Mouse (Mus musculus) NIH3T3 (cell line): ENCODE results near the gene Hmgb1.
A peak's percentile ranks its signal among the peaks of the same experiment; 100 is the strongest.

ENCODE experiments used
- DNase-seq: peaks from one replicate; pipeline ENCODE4 v3.0.0-alpha.2; 2012; ENCODE audit warnings: low read depth

Hmgb1 gene

GRCm38 (mm10) chr5:149185806-149186205 lies 1.5 kb upstream of the Hmgb1 start:
- no peak for DNase-seq

- peak; percentile 56 for DNase-seq
Observed at GRCm38 (mm10) chr5:149184844-149185186, 526 bp upstream of the Hmgb1 start.

GRCm38 (mm10) chr5:149183721-149184103 lies 577 bp downstream of the Hmgb1 start:
- DNase-seq: no peak

GRCm38 (mm10) chr5:149183122-149183521 lies 1.2 kb downstream of the Hmgb1 start:
- DNase-seq: no peak

- no peak for DNase-seq
Observed at GRCm38 (mm10) chr5:149182186-149182870, 2.0 kb downstream of the Hmgb1 start.

DNA sequence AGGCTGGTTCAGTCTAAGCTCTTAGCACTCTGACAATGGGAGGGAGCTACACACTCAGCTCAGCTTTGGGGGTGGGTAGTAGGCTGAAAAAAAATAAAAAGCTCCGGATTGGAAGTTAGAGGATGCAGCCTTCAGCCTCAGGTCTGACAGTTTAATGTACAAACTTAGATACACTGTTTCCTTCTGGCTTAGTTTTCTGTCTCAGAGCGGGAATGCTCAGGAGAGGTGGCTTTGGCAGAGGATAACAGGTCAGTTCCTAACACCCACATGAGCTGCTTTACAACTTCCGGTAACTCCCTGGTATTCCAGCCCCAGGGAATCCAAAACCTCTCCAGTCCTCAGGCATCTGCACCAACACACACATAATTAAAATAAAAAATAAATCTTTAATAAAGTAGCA lies 4.5 kb downstream of the Hmgb1 start:
- DNase-seq: no peak

DNA sequence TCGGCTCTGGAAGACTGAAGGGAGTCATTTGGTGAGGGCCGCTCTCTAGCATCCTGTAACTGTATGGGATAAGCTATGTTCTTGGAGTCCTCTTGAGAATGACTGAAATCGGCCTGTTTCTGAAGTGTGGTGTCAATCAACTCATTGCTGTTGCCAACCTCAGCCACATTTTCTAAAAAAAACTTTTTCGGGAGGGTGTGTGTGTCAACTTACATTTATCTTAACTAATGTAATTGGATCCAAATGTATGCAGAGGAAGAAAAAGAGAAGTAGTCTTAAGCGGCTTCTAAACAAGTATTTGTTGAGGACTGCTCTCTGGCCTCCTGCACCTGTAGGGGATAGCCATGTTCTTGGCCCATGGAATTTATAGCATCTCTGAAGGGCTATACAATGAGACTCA lies 6.2 kb downstream of the Hmgb1 start:
- DNase-seq: peak; percentile 60

GRCm38 (mm10) chr5:149175736-149176135 lies 8.6 kb downstream of the Hmgb1 start:
- no peak for DNase-seq

- DNase-seq: no peak
Observed at GRCm38 (mm10) chr5:149174527-149174926, 9.8 kb downstream of the Hmgb1 start.

DNA sequence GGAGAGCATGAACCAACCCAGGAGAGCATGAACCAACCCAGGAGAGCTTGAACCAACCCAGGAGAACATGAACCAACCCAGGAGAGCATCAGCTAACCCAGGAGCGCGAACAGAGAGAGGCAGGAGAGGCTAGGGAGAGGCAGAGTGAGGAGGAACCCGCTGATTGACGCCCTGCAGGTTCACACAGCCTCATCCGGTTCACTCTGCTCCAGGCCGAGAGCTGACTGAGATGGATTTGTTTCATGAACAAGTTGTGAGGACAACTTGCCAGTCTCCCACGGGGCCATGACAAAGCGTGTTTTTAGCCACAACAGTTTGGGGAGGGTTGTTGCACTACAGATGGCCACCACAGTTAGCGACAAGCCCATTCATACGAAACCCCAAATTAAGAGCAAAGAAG lies 12.0 kb downstream of the Hmgb1 start:
- no peak for DNase-seq

GRCm38 (mm10) chr5:149170841-149171588 lies 13.3 kb downstream of the Hmgb1 start:
- no peak for DNase-seq

GRCm38 (mm10) chr5:149168816-149169215 lies 15.5 kb downstream of the Hmgb1 start:
- peak; percentile 68 for DNase-seq

- DNase-seq: no peak
Observed at GRCm38 (mm10) chr5:149168051-149168450, 16.2 kb downstream of the Hmgb1 start.

DNA sequence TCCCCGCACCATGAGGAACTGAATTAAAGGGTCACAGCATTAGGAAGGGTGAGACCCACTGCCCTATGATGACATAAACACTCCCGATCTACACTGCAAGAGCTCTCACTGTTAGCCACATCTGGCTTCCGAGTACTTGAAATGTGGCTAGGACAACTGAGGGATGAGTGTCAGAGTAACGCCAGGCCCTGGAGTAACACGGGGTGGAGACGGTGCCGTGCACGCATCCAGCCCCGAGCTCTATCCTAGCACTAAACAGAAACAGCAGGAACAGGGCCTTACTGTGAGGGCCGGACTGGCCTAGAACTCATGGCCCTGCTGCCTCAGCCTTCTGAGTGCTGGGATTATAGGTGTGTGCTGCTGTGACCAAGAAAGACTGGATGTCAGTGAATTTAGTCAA lies 18.3 kb downstream of the Hmgb1 start:
- DNase-seq: no peak

DNA sequence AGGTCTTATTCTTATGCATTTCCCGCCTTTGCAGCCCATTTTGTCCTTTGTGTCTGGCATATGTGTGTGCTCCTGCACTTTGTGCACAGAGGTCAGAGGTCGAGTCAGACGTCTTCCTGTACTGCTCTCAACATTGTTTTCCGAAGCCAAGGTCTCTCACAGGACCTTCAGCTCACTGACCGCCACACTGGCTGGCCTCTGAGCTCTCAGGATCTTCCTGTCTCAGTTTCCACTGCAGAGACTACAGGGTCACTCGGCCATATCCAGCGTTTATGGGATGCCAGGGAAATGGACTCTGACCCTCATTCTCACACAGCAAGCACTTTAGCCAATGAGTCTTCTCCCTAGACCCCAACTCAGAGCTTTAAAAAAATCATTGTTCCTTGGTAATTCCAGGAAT lies 19.4 kb downstream of the Hmgb1 start:
- no peak for DNase-seq

- peak; percentile 27 for DNase-seq
Observed at GRCm38 (mm10) chr5:149162890-149163289, 21.4 kb downstream of the Hmgb1 start.

GRCm38 (mm10) chr5:149160469-149160868 lies 23.8 kb downstream of the Hmgb1 start:
- DNase-seq: no peak

GRCm38 (mm10) chr5:149159021-149159420 lies 25.3 kb downstream of the Hmgb1 start:
- DNase-seq: no peak

DNA sequence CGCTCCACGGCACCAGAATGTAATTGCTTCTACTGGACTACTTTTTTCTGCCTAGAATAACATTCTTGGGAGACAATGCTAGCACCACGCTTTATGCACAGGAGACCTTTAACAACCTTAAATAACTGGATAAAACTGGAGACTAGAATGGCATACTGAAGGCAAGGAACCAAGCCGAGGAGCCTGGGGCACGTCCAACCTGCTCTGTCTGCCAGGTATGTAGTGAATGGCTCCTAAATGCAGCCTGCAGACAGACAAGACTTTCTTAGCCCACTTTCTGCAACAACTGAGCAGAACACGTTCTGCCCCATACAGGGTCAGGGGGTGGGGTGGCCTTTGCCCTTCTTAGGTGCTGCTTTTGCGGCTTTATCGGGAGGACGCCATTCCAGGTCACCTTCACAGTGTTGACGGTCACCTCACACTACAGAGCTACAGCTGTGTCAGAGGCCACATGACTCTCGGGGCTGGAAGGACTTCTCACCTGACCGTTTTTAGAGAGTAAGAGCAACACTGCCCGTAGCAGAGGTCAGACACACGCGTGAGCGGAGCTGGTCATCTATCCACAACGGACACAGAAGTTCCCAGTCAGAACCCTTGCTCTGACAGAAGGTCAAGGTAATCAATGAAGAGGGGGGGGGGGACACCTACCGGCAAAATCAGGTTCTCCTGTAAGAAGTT lies 27.3 kb downstream of the Hmgb1 start:
- no peak for DNase-seq

GRCm38 (mm10) chr5:149152774-149153155 lies 31.5 kb downstream of the Hmgb1 start:
- DNase-seq: no peak

GRCm38 (mm10) chr5:149152063-149152773 lies 32.1 kb downstream of the Hmgb1 start:
- DNase-seq: no peak

DNA sequence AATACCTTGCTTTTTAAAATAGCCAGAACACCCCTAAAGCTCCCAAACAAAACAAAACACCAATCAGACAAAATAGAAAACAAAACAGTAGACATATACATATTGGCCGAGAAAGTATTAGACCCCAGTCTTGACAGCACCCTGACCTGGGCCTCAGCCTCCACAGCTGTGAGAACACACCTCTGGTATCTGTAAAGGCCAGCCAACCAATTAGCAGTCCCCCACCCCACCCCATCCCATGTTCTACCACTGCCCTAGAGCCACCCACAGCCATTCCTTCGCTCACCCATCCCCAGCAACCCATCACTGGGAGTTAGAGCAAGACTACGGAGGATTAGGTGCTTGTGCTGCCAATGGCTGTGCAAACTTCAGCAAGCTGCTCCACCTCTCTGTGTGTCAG lies 33.4 kb downstream of the Hmgb1 start:
- no peak for DNase-seq
